Mouse (Mus musculus) macrophage (primary cell): ENCODE measurements at regions not wholly inside any gene's neighbourhood (a gene's known extent, or its start where the extent isn't known, plus 50 kb on each side); places are given as distances from the start of the nearest gene placed in this dataset.

ENCODE experiments used
- H3K27ac ChIP-seq: fragments of 350-480 bp; formaldehyde crosslinking; 2 replicates; pipeline ENCODE4 v1.9.0; 2021
- H3K36me3 ChIP-seq: fragments of 350-480 bp; formaldehyde crosslinking; 2 replicates; pipeline ENCODE4 v1.9.0; 2021; ENCODE audit errors: inconsistent target
- H3K4me3 ChIP-seq: fragments of 350-480 bp; formaldehyde crosslinking; 2 replicates; pipeline ENCODE4 v1.9.0; 2021; ENCODE audit errors: inconsistent target
- H3K79me2 ChIP-seq: fragments of 350-480 bp; formaldehyde crosslinking; 2 replicates; pipeline ENCODE4 v1.9.0; 2021; ENCODE audit errors: inconsistent target
- WGBS: methylation state at CpG from one replicate; pipeline ENCODE4 v1.1.7; 2026; ENCODE audit warnings: inconsistent platforms; ENCODE audit not compliant: missing documents; 5-methylcytosine and 5-hydroxymethylcytosine counted together

- no peak overlapping the region for H3K27ac ChIP-seq
- H3K36me3 ChIP-seq: no peaks in the 10 kb centered on the region
- H3K79me2 ChIP-seq: no peaks in the 10 kb centered on the region
- 88% methylated on average over 7 of the region's 7 CpGs for WGBS
- no peak overlapping the region for H3K4me3 ChIP-seq
These were observed 54.1 kb upstream of the 1700012A03Rik start for GRCm38 (mm10) chr6:31995977-31996376.

GRCm38 (mm10) chr6:31995249-31995648, 54.8 kb upstream of the 1700012A03Rik start:
- Histone ChIP-seq H3K36me3 (no peaks in the 10 kb centered on the region), H3K4me3 (no peak overlapping the region), H3K27ac (no peak overlapping the region), H3K79me2 (no peaks in the 10 kb centered on the region)
- 66% methylated on average over 4 of the region's 4 CpGs for WGBS

GRCm38 (mm10) chr6:31985698-31986097, 64.3 kb upstream of the 1700012A03Rik start:
- no peaks in the 10 kb centered on the region for H3K79me2 ChIP-seq
- no peak overlapping the region for H3K27ac ChIP-seq
- H3K4me3 ChIP-seq: no peak overlapping the region
- WGBS: 79% methylated on average over 3 of the region's 3 CpGs
- no peaks in the 10 kb centered on the region for H3K36me3 ChIP-seq

GRCm38 (mm10) chr6:31976705-31977104, 73.3 kb upstream of the 1700012A03Rik start:
- H3K79me2 ChIP-seq: no peaks in the 10 kb centered on the region
- 61% methylated on average over 4 of the region's 6 CpGs for WGBS
- no peaks in the 10 kb centered on the region for H3K36me3 ChIP-seq
- H3K27ac ChIP-seq: no peak overlapping the region
- H3K4me3 ChIP-seq: no peak overlapping the region

GRCm38 (mm10) chr6:31948063-31948481, 102.0 kb upstream of the 1700012A03Rik start:
- WGBS: 56% methylated on average over 4 of the region's 4 CpGs
- Histone ChIP-seq H3K79me2 (no peaks in the 10 kb centered on the region), H3K27ac (no peak overlapping the region), H3K36me3 (no peaks in the 10 kb centered on the region), H3K4me3 (no peak overlapping the region)

- Histone ChIP-seq H3K27ac (no peak overlapping the region), H3K36me3 (no peaks in the 10 kb centered on the region), H3K79me2 (no peaks in the 10 kb centered on the region), H3K4me3 (no peak overlapping the region)
- 90% methylated on average over 5 of the region's 5 CpGs for WGBS
These were observed 103.5 kb upstream of the 1700012A03Rik start for GRCm38 (mm10) chr6:31946572-31946971.

- WGBS: 80% methylated on average over 7 of the region's 7 CpGs
- no peaks in the 10 kb centered on the region for H3K36me3 ChIP-seq
- no peaks in the 10 kb centered on the region for H3K79me2 ChIP-seq
- no peak overlapping the region for H3K27ac ChIP-seq
- no peak overlapping the region for H3K4me3 ChIP-seq
These were observed 104.7 kb upstream of the 1700012A03Rik start for GRCm38 (mm10) chr6:31945347-31945746.

- Histone ChIP-seq H3K79me2 (no peaks in the 10 kb centered on the region), H3K4me3 (no peak overlapping the region), H3K27ac (no peak overlapping the region), H3K36me3 (no peaks in the 10 kb centered on the region)
- 93% methylated on average over 8 of the region's 8 CpGs for WGBS
These were observed 105.5 kb upstream of the 1700012A03Rik start for GRCm38 (mm10) chr6:31944546-31944945.

GRCm38 (mm10) chr6:31942696-31943095, 107.3 kb upstream of the 1700012A03Rik start:
- 74% methylated on average over 4 of the region's 4 CpGs for WGBS
- H3K4me3 ChIP-seq: no peak overlapping the region
- H3K36me3 ChIP-seq: no peaks in the 10 kb centered on the region
- no peaks in the 10 kb centered on the region for H3K79me2 ChIP-seq
- no peak overlapping the region for H3K27ac ChIP-seq

- no peak overlapping the region for H3K27ac ChIP-seq
- H3K79me2 ChIP-seq: no peaks in the 10 kb centered on the region
- WGBS: 11% methylated on average over 20 of the region's 20 CpGs
- H3K36me3 ChIP-seq: no peaks in the 10 kb centered on the region
- no peak overlapping the region for H3K4me3 ChIP-seq
These were observed 111.7 kb upstream of the 1700012A03Rik start for GRCm38 (mm10) chr6:31938216-31938814.

- WGBS: 88% methylated on average over 12 of the region's 12 CpGs
- no peak overlapping the region for H3K4me3 ChIP-seq
- H3K27ac ChIP-seq: no peak overlapping the region
- H3K36me3 ChIP-seq: no peaks in the 10 kb centered on the region
- no peaks in the 10 kb centered on the region for H3K79me2 ChIP-seq
These were observed 112.9 kb upstream of the 1700012A03Rik start for GRCm38 (mm10) chr6:31937146-31937545.

- Histone ChIP-seq H3K27ac (no peak overlapping the region), H3K36me3 (no peaks in the 10 kb centered on the region), H3K79me2 (no peaks in the 10 kb centered on the region), H3K4me3 (no peak overlapping the region)
- 86% methylated on average over 10 of the region's 10 CpGs for WGBS
These were observed 115.2 kb upstream of the 1700012A03Rik start for GRCm38 (mm10) chr6:31934826-31935225.

- Histone ChIP-seq H3K4me3 (no peak overlapping the region), H3K36me3 (no peaks in the 10 kb centered on the region), H3K27ac (no peak overlapping the region), H3K79me2 (no peaks in the 10 kb centered on the region)
- 83% methylated on average over 8 of the region's 8 CpGs for WGBS
These were observed 116.1 kb upstream of the 1700012A03Rik start for GRCm38 (mm10) chr6:31933956-31934355.

GRCm38 (mm10) chr6:31933364-31933763, 116.7 kb upstream of the 1700012A03Rik start:
- 79% methylated on average over 5 of the region's 5 CpGs for whole genome bisulfite sequencing
- Histone ChIP-seq H3K79me2 (no peaks in the 10 kb centered on the region), H3K4me3 (no peak overlapping the region), H3K27ac (no peak overlapping the region), H3K36me3 (no peaks in the 10 kb centered on the region)

GRCm38 (mm10) chr6:31931116-31931515, 118.9 kb upstream of the 1700012A03Rik start:
- 95% methylated on average over 6 of the region's 6 CpGs for WGBS

GRCm38 (mm10) chr6:31929165-31929564, 120.9 kb upstream of the 1700012A03Rik start:
- no peaks in the 10 kb centered on the region for H3K36me3 ChIP-seq
- H3K27ac ChIP-seq: no peak overlapping the region
- H3K79me2 ChIP-seq: no peaks in the 10 kb centered on the region
- 83% methylated on average over 2 of the region's 2 CpGs for WGBS
- no peak overlapping the region for H3K4me3 ChIP-seq

More at GRCm38 (mm10) chr6:31931116-31931515, 118.9 kb upstream of the 1700012A03Rik start:
- Histone ChIP-seq H3K27ac (no peak overlapping the region), H3K79me2 (no peaks in the 10 kb centered on the region), H3K36me3 (no peaks in the 10 kb centered on the region), H3K4me3 (no peak overlapping the region)
